Mouse (Mus musculus) central nervous system, embryonic 11.5 days (tissue): ENCODE measurements around the gene Xylb. TPM values are rescaled to one million over a fixed set of nuclear protein-coding genes. Genes with fewer than 3 reads are reported as not detected.

Experiments
- polyA plus RNA-seq: library from polyadenylated mRNA; depleted of rRNA; stranded (reverse); fragments of >200 nt; gene quantifications from 2 replicates; pipeline ENCODE4 v1.2.3, GENCODE M21; 2012; rRNA removed

Xylb gene
- polyA plus RNA-seq = 6.5 and 11.1 TPM in 2 replicates

GRCm38 (mm10) chr9:119357331-119358057 lies at the start of gene Xylb:
Gene Xylb, plus strand, starts transcription at chr9:119357381.

GRCm38 (mm10) chr9:119322289-119323259 lies 34.6 kb upstream of the Xylb start, which contains the start of gene Oxsr1:
Gene Oxsr1, minus strand, starts transcription at chr9:119322427.

GRCm38 (mm10) chr9:119339558-119340211 lies 17.5 kb upstream of the Xylb start, which contains the start of gene Acaa1a:
Gene Acaa1a, plus strand, starts transcription at chr9:119339676.

DNA sequence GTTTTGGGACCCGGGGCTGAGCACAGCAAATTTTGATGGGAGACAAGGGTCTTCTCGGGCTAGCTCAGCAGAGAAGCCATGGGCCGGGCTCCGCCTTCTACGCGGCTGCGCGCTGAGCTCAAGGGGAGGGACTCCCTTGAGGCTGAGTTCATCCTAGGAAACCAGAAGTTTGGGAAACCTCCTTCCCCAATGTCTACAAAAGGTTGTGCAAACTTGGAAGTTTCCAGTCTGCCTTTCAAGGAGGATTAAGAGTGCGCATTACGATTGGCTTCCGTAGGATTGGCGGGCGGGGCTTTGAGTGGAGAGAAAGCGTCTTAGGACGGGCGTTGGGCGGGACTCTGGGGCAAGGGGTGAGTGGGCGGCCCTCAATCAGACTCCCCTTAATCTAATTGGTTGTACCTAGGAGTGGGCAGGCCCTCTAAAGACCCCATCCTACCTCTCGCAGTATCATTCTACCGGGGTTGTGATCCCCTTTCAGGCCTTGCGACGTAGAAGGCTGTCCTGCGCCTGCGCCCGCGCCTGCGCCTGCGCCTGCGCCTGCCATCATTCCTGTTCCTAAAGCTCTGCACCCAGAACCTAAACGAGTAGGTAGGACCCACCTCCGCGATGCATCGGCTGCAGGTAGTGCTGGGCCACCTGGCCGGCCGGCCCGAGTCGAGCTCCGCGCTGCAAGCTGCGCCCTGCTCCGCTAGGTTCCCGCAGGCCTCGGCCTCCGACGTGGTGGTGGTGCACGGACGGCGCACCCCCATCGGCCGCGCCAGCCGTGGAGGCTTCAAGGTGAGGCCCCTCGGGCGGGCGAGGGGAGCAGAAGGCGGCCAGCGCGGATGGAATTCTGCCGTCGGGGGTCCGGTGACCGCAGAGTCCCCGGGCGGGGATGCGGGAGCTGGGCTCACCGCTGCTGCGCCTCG lies 16.0 kb upstream of the Xylb start, which contains the start of gene Myd88:
Gene Myd88, minus strand, starts transcription at position 503 of the 908 bp plus-strand sequence.

GRCm38 (mm10) chr9:119365284-119365683 lies 8.1 kb downstream of the Xylb start, which contains the start of gene Slc22a14:
Gene Slc22a14, minus strand, starts transcription at chr9:119365553.

GRCm38 (mm10) chr9:119401801-119402214 lies 44.6 kb downstream of the Xylb start, which contains the start of gene Acvr2b:
Gene Acvr2b, plus strand, starts transcription at chr9:119402118.

Other genes with a start within 250 kb of the Xylb start
- gene Acaa1b, start 200.3 kb upstream of the Xylb start, polyA plus RNA-seq = 1.3 TPM in 2 replicates
- not detected in 2 replicates for gene Gm47289, start 198.2 kb upstream of the Xylb start, polyA plus RNA-seq
- 0.05 TPM in 1 of 2 replicates, not detected in the other for gene Slc22a13, start 148.3 kb upstream of the Xylb start, polyA plus RNA-seq
- 44.9 and 46.7 TPM in 2 replicates for gene Oxsr1, start 35.0 kb upstream of the Xylb start, polyA plus RNA-seq
- 80.0 and 89.0 TPM in 2 replicates for gene Acaa1a, start 17.7 kb upstream of the Xylb start, polyA plus RNA-seq
- 5.0 and 5.9 TPM in 2 replicates for gene Myd88, start 16.0 kb upstream of the Xylb start, polyA plus RNA-seq
- not detected in 2 replicates for gene Slc22a14, start 8.2 kb downstream of the Xylb start, polyA plus RNA-seq
- 34.5 and 46.1 TPM in 2 replicates for gene Acvr2b, start 44.7 kb downstream of the Xylb start, polyA plus RNA-seq
- 17.5 and 18.9 TPM in 2 replicates for gene Exog, start 87.6 kb downstream of the Xylb start, polyA plus RNA-seq
- gene Scn5a, start 221.6 kb downstream of the Xylb start, polyA plus RNA-seq = 1.7 and 2.3 TPM in 2 replicates